Mouse (Mus musculus) CD8-positive naive resting alpha-beta T cell, adult 2 months (primary cell): ENCODE results near the gene Hirip3.

Source experiments
- DNase-seq, 2 experiments: peaks; one replicate each; pipeline ENCODE4 v3.0.0; 2022; ENCODE audit warnings: low read depth in 2 of 2, low spot score in 2 of 2

The Hirip3 gene

DNA sequence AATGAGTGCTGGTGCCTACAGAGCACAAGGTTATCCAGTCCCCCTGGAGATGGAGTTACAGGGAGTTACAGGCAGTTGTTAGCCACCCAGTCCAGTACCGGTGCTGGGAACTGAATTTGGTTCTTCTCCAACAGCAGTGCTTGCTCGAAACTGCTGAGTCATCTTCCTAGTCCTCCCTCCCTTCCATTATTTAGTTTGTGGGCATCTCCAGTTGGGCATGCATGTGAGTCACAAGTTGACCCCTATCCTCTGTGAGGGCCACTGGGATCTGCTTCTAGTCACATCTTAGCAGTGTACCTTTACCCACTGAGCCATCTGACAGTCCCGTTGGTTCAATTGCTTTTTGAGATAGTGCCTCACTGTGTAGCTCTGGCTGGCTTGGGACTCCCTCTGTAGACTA, 43.8 kb downstream of the Hirip3 start:
- no peak for DNase-seq

DNA sequence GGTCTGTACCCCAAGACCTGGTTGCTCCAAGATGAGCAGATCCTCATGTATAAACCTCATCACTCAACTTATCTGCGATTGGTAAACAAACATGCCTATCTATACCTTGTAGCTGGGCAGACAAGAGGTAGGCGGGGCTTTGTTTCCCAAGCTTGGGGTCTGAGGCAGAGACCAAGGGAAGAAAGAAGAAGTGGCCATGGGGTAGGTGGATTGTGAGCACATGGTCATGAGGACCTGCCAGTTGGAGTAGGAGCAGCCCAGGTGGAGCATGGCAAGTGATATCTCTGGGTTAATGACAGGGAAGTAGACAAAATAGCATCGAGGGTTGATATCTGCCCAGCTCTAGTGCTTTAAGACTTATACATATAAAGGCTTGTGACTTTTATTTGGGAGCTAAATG, 53.1 kb downstream of the Hirip3 start:
- DNase-seq, result no peak
